Mouse (Mus musculus) central nervous system, embryonic 11.5 days (tissue): Measurements from ENCODE around the gene Mrgprx1. TPM values are rescaled to one million over a fixed set of nuclear protein-coding genes. Genes with fewer than 3 reads are reported as not detected.

Experiments used
- polyA plus RNA-seq: library from polyadenylated mRNA; depleted of rRNA; stranded (reverse); fragments of >200 nt; gene quantifications from 2 replicates; pipeline ENCODE4 v1.2.3, GENCODE M21; 2012; rRNA removed

Gene Mrgprx1
- not detected in 2 replicates for polyA plus RNA-seq

DNA sequence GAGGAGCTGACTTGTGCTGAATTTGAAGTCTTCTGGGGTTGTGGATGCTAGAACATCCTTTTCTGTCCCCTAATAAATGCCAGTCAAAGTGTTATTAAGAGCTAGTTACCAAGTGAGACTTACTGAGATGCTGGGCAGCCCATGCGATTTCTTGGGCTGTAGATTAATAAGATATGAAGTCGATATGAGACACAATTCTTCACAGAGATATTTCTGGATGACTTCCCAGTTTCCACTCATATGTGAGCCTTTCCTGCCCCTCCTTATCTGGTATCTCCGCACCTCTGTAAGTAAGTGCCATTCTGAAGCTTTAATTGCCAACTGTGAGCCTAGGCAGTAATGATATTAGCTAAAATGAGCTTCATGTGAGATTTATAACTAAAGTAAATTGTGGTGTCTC, at the start of gene Mrgprx1:
Gene Mrgprx1 (minus strand): TSS at position 101 of the 400 bp plus-strand sequence.

GRCm38 (mm10) chr7:47981995-47982394, 45.4 kb downstream of the Mrgprx1 start, which contains the start of gene Mrgpra4:
Mrgpra4 (minus strand) TSS chr7:47982095.

Other genes with a start within 250 kb of the Mrgprx1 start
- not detected in 2 replicates for gene Mrgpra4, start 45.5 kb downstream of the Mrgprx1 start, polyA plus RNA-seq
- not detected in 2 replicates for gene Mrgprb5, start 141.4 kb upstream of the Mrgprx1 start, polyA plus RNA-seq
- not detected in 2 replicates for gene Mrgprb4, start 171.7 kb upstream of the Mrgprx1 start, polyA plus RNA-seq